Mouse (Mus musculus): ENCODE measurements around the gene Ctso. TPM values are rescaled to one million over a fixed set of nuclear protein-coding genes. Genes with fewer than 3 reads are reported as not detected.

Ctso gene
- total and polyA plus RNA-seq, 3 experiments = 0.15 to 0.50 TPM; not detected in 1

DNA sequence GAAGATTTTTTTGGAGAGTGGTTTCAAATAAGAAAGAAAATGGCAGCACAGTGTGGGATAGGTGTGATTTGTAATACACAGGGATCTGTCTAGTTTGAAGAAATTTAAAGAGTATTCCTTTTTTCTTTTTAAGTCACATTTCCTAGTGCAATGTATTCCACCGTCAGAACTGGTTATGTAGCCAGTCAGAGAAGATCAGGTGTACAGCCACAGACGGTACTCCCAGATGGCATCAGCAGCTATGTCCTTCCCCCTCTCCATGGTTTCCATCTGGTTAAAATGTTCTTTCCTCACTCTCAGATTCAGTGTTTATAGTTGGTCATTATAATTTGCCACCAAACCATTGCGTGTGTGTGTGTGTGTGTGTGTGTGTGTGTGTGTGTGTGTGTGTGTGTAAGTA lies 10.7 kb downstream of the Ctso start:
- no peak for DNase-seq (ENCODE audit: low read depth, low spot score)
- no peaks in the 10 kb centered on the region for H3K9me3 ChIP-seq (replicated peaks; ENCODE audit: insufficient read depth, low read length)
- H3K4me3 ChIP-seq (ENCODE audit: control insufficient read depth in 1 of 2, insufficient read depth in 1 of 2, low read depth in 2 of 2, low read length in 2 of 2) = no peak overlapping the region
- no peak overlapping the region for H3K27ac ChIP-seq (ENCODE audit: control insufficient read depth, low read depth, low read length)
- no peak overlapping the region for H3K9ac ChIP-seq (ENCODE audit: control insufficient read depth, low read depth, low read length, poor library complexity, severe bottlenecking)
- H3K27me3 ChIP-seq (ENCODE audit: control insufficient read depth in 1 of 2, insufficient read depth in 2 of 2, low read length in 2 of 2) = no peaks in the 10 kb centered on the region
- no peak for TF ChIP-seq GATA1 (IDR thresholded peaks at IDR 0.05; ENCODE audit: low read depth, low read length)
- TF ChIP-seq TCF12 (IDR thresholded peaks at IDR 0.05; ENCODE audit: low read depth, low read length) = no peak
- no peak for TF ChIP-seq CHD1 (IDR thresholded peaks at IDR 0.05; ENCODE audit: low read depth, low read length)
- TF ChIP-seq CHD2 (IDR thresholded peaks at IDR 0.05; ENCODE audit: low read length) = no peak
- no peak for TF ChIP-seq E2F4 (IDR thresholded peaks at IDR 0.05; ENCODE audit: borderline replicate concordance, low read depth, low read length)
- TF ChIP-seq MYB (IDR thresholded peaks at IDR 0.05; ENCODE audit: low read depth, low read length) = no peak
- no peak for TF ChIP-seq BHLHE40 (IDR thresholded peaks at IDR 0.05; ENCODE audit: borderline replicate concordance, low read depth, low read length)
- no peak for TF ChIP-seq SIN3A (IDR thresholded peaks at IDR 0.05; ENCODE audit: low read length)
- no peak for TF ChIP-seq RAD21 (IDR thresholded peaks at IDR 0.05; ENCODE audit: low read depth, low read length)
- no peak for TF ChIP-seq RCOR1 (IDR thresholded peaks at IDR 0.05; ENCODE audit: low read depth, low read length)
- H3K36me3 ChIP-seq (ENCODE audit: control insufficient read depth in 1 of 2, insufficient read depth in 2 of 2, low read length in 2 of 2) = no peaks in the 10 kb centered on the region
- no peaks in the 10 kb centered on the region for H3K79me2 ChIP-seq (ENCODE audit: control insufficient read depth, insufficient read depth, low read length, poor library complexity)
- no peaks in the 10 kb centered on the region for H3K4me1 ChIP-seq (ENCODE audit: control insufficient read depth in 1 of 2, insufficient read depth in 2 of 2, low read length in 2 of 2)

DNA sequence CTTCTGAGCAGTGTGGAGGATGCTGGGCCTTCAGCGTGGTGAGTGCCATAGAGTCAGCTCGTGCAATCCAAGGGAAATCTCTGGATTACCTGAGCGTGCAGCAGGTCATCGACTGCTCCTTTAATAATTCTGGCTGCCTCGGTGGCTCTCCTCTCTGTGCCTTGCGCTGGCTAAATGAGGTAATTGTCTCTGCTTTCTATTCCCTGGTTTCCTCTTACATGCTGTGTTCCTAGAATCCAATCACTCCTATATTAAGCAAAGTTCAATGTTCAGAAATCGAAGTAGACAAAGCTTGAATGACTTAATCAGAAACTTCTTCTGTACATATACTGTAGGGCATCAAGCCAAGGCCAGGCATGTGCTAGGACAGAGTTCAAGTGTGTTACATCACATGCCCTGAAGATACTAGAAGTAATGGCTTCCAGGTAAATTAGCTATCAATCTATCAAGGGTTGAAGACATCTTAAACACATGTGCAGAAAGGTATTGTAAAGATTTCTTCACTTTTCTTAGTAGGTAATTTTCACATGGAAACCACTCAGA lies 12.5 kb downstream of the Ctso start:
- Histone ChIP-seq H3K9ac (ENCODE audit: control insufficient read depth, low read depth, low read length, poor library complexity, severe bottlenecking) (no peak overlapping the region), H3K27ac (ENCODE audit: control insufficient read depth, low read depth, low read length) (no peak overlapping the region), H3K4me3 (ENCODE audit: control insufficient read depth in 1 of 2, insufficient read depth in 1 of 2, low read depth in 2 of 2, low read length in 2 of 2) (no peak overlapping the region), H3K79me2 (ENCODE audit: control insufficient read depth, insufficient read depth, low read length, poor library complexity) (no peaks in the 10 kb centered on the region), H3K27me3 (ENCODE audit: control insufficient read depth in 1 of 2, insufficient read depth in 2 of 2, low read length in 2 of 2) (no peaks in the 10 kb centered on the region), H3K36me3 (ENCODE audit: control insufficient read depth in 1 of 2, insufficient read depth in 2 of 2, low read length in 2 of 2) (no peaks in the 10 kb centered on the region), H3K4me1 (ENCODE audit: control insufficient read depth in 1 of 2, insufficient read depth in 2 of 2, low read length in 2 of 2) (no peaks in the 10 kb centered on the region), H3K9me3 (replicated peaks; ENCODE audit: insufficient read depth, low read length) (no peaks in the 10 kb centered on the region)
- TF ChIP-seq HCFC1 (IDR thresholded peaks at IDR 0.05; ENCODE audit: low read depth, low read length) = no peak
- TF ChIP-seq USF1 (IDR thresholded peaks at IDR 0.05; ENCODE audit: low read depth, low read length) = no peak
- TF ChIP-seq MAFK (IDR thresholded peaks at IDR 0.05; ENCODE audit: borderline replicate concordance, low read depth, low read length) = no peak
- TF ChIP-seq CHD1 (IDR thresholded peaks at IDR 0.05; ENCODE audit: low read depth, low read length) = no peak
- no peak for TF ChIP-seq POLR2A (IDR thresholded peaks at IDR 0.05; ENCODE audit: control insufficient read depth in 1 of 2, insufficient read depth in 1 of 2, low read depth in 1 of 2, low read length in 2 of 2, poor library complexity in 1 of 2)
- no peak for TF ChIP-seq NELFE (IDR thresholded peaks at IDR 0.05; ENCODE audit: low read depth, low read length)
- TF ChIP-seq SMC3 (IDR thresholded peaks at IDR 0.05; ENCODE audit: low read depth, low read length) = no peak
- no peak for TF ChIP-seq MAZ (IDR thresholded peaks at IDR 0.05; ENCODE audit: low read depth, low read length)
- TF ChIP-seq ELF1 (IDR thresholded peaks at IDR 0.05; ENCODE audit: low read depth, low read length) = no peak
- no peak for TF ChIP-seq MEF2A (IDR thresholded peaks at IDR 0.05; ENCODE audit: extremely low read depth, insufficient replicate concordance, low read depth, low read length, poor library complexity, severe bottlenecking)
- TF ChIP-seq MYB (IDR thresholded peaks at IDR 0.05; ENCODE audit: low read depth, low read length) = no peak
- no peak for TF ChIP-seq MXI1 (IDR thresholded peaks at IDR 0.05; ENCODE audit: low read depth, low read length)
- no peak for TF ChIP-seq POLR2AphosphoS5 (IDR thresholded peaks at IDR 0.05; ENCODE audit: borderline replicate concordance, low read depth, low read length)
- no peak for TF ChIP-seq EP300 (IDR thresholded peaks at IDR 0.05; ENCODE audit: low read depth in 1 of 2, low read length in 2 of 2)
- no peak for DNase-seq (ENCODE audit: low read depth, low spot score)
